Mouse (Mus musculus): ENCODE results near the gene Phf20. TPM values are rescaled to one million over a fixed set of nuclear protein-coding genes. Genes with fewer than 3 reads are reported as not detected.

Phf20 gene
- polyA plus RNA-seq, 1 experiment, result 56.9 TPM

DNA sequence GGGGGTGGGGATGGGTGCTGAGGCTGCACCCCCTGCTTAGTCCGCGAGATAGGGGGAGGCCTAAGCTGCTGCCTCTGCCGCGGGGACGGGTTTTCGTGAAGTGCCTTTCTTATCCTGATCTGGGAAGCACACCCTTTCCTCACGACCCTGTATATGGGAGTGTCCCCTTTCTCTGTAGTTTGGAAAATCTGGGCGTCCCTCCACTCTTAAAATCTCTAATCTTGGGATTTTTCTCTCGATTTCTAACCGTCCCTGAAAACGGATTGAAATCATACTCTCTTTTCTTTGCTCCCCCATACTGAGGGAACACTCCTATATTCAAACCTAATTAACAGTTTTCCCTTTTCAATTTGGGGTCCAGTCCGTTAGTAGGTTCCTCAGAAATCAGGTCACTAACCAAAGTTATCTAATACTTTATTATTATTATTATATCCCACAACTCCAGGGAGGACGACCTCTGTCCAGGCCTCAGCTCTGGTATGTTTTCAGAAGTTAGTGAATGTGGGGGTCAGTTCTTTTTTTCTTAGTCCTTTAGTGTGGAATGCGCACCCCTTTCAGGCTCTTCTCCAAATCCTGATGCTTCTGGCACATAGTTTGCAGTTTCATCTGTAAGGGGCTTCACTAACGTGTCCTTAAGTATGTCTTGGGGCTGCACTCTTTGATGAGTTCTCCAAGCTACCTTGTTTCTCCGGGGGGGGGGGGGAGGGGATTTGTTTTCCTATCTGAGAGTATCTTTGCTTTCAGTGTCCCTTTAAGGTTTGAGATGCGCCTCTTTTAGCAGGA lies 1.1 kb downstream of the Phf20 start:
- no peak for TF ChIP-seq GATA1 (IDR thresholded peaks at IDR 0.05; ENCODE audit: borderline replicate concordance, low read length)
- no peak for TF ChIP-seq FLI1 (IDR thresholded peaks at IDR 0.05; ENCODE audit: low read length)
- Histone ChIP-seq H3K27me3 (replicated peaks) (no peaks in the 10 kb centered on the region), H3K36me3 (replicated peaks; ENCODE audit: low read length) (peaks cover 22% of the 10 kb centered on the region), H3K9me3 (no peaks in the 10 kb centered on the region), H3K4me3 (replicated peaks) (peak overlapping the region; percentile 98), H3K4me1 (peaks cover 47% of the 10 kb centered on the region)

DNA sequence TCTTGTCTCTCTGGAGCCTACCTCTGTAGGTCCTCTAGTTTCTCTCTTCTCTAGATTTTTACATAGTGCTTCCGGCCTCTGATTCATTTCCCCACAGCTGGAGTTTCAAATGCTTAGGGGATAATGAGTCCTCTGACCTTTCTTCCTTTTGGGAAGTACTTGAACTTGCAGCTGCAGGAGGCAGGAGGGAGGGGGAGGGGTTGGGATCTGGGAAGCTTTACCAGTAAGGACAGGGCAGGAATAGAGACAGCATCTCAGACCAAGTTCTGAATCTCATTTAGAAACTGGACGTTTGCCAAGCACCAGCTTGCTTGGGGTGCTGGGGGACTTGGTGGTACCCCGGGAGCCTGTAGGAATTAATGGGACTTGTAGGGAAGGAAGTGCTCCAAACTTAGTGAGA lies 3.7 kb downstream of the Phf20 start:
- H3K27me3 ChIP-seq (replicated peaks), result no peaks in the 10 kb centered on the region
- TF ChIP-seq FLI1 (IDR thresholded peaks at IDR 0.05; ENCODE audit: low read length) (no peak), GATA1 (IDR thresholded peaks at IDR 0.05; ENCODE audit: borderline replicate concordance, low read length) (no peak)
- H3K36me3 ChIP-seq (replicated peaks; ENCODE audit: low read length), result peaks cover 37% of the 10 kb centered on the region
- no peaks in the 10 kb centered on the region for H3K9me3 ChIP-seq
- peaks cover 54% of the 10 kb centered on the region for H3K4me1 ChIP-seq
- H3K4me3 ChIP-seq (replicated peaks), result no peak overlapping the region

DNA sequence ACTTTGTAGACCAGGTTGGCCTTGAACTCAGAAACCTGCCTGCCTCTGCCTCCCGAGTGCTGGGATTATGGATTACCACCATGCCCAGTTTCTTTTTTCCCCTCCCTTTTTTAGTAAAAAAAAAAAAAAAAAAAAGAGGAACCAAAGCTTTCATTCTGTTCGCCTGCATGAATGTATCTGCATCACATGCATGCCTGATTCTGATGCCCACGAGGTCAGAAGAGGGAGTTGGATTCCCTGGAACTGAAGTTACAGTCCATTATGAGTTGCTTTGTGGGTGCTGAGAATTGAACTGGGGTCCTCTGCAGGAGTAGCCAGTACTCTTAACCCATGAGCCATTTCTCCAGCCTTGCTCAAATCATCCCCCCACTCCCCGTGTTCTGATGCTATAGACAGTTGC lies 5.2 kb downstream of the Phf20 start:
- H3K4me3 ChIP-seq (replicated peaks), result no peak overlapping the region
- H3K9me3 ChIP-seq, result no peaks in the 10 kb centered on the region
- H3K4me1 ChIP-seq, result peaks cover 46% of the 10 kb centered on the region
- no peaks in the 10 kb centered on the region for H3K27me3 ChIP-seq (replicated peaks)
- H3K36me3 ChIP-seq (replicated peaks; ENCODE audit: low read length), result peaks cover 43% of the 10 kb centered on the region
- TF ChIP-seq FLI1 (IDR thresholded peaks at IDR 0.05; ENCODE audit: low read length), result no peak
- TF ChIP-seq GATA1 (IDR thresholded peaks at IDR 0.05; ENCODE audit: borderline replicate concordance, low read length), result no peak

DNA sequence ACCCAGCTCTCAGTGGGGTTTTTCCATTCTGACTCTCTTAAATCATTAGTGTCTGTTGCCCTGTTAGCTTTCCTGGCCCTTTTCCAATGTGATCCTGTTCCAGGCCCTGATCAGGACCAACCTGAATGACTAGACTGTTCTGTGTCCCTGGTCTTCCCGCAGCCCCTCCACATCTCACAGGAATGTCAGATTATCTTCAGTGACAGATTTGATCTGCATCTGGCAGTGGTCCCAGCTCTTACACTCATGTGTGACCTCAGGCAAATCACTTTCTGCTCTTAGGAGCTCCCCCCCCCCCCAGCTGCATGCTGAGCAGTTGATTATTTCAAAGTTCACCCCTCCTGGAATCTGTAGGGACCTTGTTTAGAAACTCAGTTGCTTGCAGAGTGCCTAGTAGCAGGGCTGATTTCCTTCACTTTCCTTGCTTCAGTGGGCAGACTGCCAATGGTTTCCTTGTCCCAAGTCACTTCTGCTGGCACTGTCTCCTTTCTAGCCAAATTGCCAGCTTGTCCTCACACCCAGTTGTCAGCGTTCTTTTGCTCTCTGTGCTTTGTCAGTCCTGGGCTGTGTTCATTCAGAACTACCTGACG lies 6.7 kb downstream of the Phf20 start:
- Histone ChIP-seq H3K4me1 (peaks cover 52% of the 10 kb centered on the region), H3K27me3 (replicated peaks) (no peaks in the 10 kb centered on the region), H3K36me3 (replicated peaks; ENCODE audit: low read length) (peaks cover 54% of the 10 kb centered on the region), H3K9me3 (no peaks in the 10 kb centered on the region), H3K4me3 (replicated peaks) (no peak overlapping the region)
- TF ChIP-seq FLI1 (IDR thresholded peaks at IDR 0.05; ENCODE audit: low read length) (no peak), GATA1 (IDR thresholded peaks at IDR 0.05; ENCODE audit: borderline replicate concordance, low read length) (no peak)

DNA sequence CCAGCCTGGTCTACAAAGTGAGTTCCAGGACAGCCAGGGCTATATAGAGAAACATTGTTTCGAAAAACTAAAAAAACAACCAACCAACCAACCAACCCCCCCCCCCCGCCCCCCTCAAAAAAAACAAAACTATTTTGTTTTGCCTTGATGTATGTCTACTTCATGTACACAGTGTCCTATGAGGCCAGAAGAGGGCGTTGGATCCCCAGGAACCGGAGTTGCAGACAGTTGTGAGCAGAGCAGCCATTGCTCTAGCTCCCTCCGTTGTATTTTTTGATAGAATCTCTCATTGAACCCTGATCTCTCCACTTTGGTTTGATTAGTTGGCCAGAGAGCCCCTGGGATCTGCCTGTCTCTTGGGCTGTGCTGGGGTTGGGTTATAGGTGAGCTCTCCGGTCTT lies 7.7 kb downstream of the Phf20 start:
- Histone ChIP-seq H3K4me1 (peaks cover 54% of the 10 kb centered on the region), H3K36me3 (replicated peaks; ENCODE audit: low read length) (peaks cover 51% of the 10 kb centered on the region), H3K9me3 (no peaks in the 10 kb centered on the region), H3K4me3 (replicated peaks) (no peak overlapping the region), H3K27me3 (replicated peaks) (no peaks in the 10 kb centered on the region)
- TF ChIP-seq GATA1 (IDR thresholded peaks at IDR 0.05; ENCODE audit: borderline replicate concordance, low read length), result no peak
- TF ChIP-seq FLI1 (IDR thresholded peaks at IDR 0.05; ENCODE audit: low read length), result no peak

DNA sequence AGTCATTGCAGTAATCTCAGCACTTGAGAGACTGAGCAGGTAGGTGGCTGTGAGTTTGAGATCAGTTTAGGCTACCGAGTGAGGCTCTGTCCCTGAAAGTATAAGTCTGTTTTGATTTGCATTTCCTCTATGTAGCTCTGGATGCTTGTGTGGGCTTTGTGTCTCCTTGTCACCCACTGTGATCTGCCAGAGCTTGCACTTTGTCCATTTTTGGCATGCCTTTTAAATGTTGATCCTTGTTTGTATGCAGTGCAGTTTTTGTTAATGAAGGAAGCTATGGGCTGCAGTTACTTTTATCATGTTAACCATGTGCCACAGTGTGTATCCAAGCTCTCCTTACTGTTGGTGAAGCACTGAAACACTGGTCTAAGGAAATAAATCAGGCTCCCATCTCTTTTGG lies 21.5 kb downstream of the Phf20 start:
- Histone ChIP-seq H3K4me1 (peaks cover 17% of the 10 kb centered on the region), H3K36me3 (replicated peaks; ENCODE audit: low read length) (peaks cover 35% of the 10 kb centered on the region), H3K4me3 (replicated peaks) (no peak overlapping the region), H3K9me3 (no peaks in the 10 kb centered on the region), H3K27me3 (replicated peaks) (no peaks in the 10 kb centered on the region)
- TF ChIP-seq GATA1 (IDR thresholded peaks at IDR 0.05; ENCODE audit: borderline replicate concordance, low read length), result no peak
- no peak for TF ChIP-seq FLI1 (IDR thresholded peaks at IDR 0.05; ENCODE audit: low read length)

DNA sequence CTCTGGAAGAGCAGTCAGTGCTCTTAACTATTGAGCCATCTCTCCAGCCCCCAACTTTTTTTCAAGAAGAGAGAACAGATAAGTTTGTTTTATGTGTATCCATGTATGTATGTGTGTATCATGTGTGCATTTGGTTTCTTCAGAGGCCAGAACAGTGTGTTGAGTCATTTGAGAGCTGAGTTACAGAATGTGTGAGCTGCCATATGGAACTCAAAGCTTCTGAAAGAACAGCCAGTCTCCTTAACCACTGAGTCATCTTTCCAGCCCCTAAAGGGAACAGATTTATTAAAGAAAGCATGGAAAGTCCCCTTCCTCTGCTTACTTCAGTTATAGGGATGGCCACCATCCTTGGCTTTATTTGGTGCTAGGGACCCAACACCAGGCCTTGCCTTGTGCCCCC lies 25.8 kb downstream of the Phf20 start:
- H3K9me3 ChIP-seq, result no peaks in the 10 kb centered on the region
- no peak overlapping the region for H3K4me3 ChIP-seq (replicated peaks)
- H3K4me1 ChIP-seq, result peaks cover 41% of the 10 kb centered on the region
- peaks cover 61% of the 10 kb centered on the region for H3K36me3 ChIP-seq (replicated peaks; ENCODE audit: low read length)
- TF ChIP-seq GATA1 (IDR thresholded peaks at IDR 0.05; ENCODE audit: borderline replicate concordance, low read length) (no peak), FLI1 (IDR thresholded peaks at IDR 0.05; ENCODE audit: low read length) (no peak)
- no peaks in the 10 kb centered on the region for H3K27me3 ChIP-seq (replicated peaks)

DNA sequence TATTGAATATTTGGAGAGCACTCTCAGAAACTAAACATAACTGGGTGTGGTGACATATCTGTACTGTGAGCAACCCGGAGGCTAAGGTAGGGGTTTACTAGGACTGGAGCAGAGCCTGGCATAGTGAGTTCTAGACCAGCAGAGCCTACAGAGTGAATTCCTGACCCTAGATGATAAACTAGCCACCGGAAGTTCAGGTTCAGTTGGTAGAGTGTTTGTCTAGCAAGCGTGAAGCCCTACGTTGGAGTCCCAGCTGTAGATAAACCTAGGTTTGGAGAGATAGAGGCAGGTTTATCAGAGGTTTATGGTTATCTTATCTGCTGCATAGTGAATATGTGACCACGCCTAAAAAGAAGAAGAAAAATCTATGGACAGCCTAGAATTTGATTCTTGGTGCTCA lies 27.8 kb downstream of the Phf20 start:
- Histone ChIP-seq H3K27me3 (replicated peaks) (no peaks in the 10 kb centered on the region), H3K36me3 (replicated peaks; ENCODE audit: low read length) (peaks cover 68% of the 10 kb centered on the region), H3K4me3 (replicated peaks) (no peak overlapping the region), H3K9me3 (no peaks in the 10 kb centered on the region), H3K4me1 (peaks cover 36% of the 10 kb centered on the region)
- TF ChIP-seq FLI1 (IDR thresholded peaks at IDR 0.05; ENCODE audit: low read length) (no peak), GATA1 (IDR thresholded peaks at IDR 0.05; ENCODE audit: borderline replicate concordance, low read length) (no peak)

DNA sequence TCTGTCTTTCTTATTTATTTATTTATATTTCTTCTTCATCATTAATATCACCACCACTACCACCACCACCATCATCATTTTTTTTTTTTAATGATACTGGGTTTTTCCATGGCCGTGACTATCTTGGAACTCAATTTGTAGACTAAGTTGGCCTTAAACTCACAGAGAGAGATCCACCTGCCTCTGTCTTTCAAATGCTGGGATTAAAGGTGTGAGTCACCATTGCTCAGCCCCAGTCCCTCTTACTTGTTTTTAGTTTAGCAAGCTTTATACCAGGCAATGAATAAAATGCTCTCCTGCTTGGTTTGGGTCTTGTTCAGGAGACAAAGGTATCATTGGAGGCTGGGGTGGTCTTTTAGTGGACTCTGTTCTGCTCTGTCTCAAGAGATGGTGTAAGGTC lies 31.4 kb downstream of the Phf20 start:
- H3K4me3 ChIP-seq (replicated peaks), result no peak overlapping the region
- H3K36me3 ChIP-seq (replicated peaks; ENCODE audit: low read length), result peaks cover 79% of the 10 kb centered on the region
- H3K4me1 ChIP-seq, result peaks cover 56% of the 10 kb centered on the region
- no peaks in the 10 kb centered on the region for H3K9me3 ChIP-seq
- TF ChIP-seq FLI1 (IDR thresholded peaks at IDR 0.05; ENCODE audit: low read length) (no peak), GATA1 (IDR thresholded peaks at IDR 0.05; ENCODE audit: borderline replicate concordance, low read length) (no peak)
- H3K27me3 ChIP-seq (replicated peaks), result no peaks in the 10 kb centered on the region

DNA sequence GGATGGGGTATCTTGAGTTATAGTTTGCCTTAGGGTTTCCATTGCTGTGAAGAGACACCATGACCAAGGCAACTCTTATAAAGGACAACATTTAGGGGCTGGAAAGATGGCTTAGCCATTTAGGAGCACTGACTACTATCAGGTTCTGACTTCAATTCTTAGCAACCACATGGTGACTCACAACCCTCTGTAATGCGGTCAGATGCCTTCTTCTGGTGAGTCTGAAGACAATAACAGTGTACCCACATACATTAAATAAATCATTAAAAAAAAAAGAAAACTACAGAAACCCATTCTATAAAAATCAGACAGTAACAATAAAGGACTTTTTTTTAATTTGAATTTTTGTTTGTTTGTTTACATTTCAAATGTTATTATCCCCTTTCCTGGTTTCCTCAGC lies 32.9 kb downstream of the Phf20 start:
- Histone ChIP-seq H3K4me1 (peaks cover 59% of the 10 kb centered on the region), H3K36me3 (replicated peaks; ENCODE audit: low read length) (peaks cover 65% of the 10 kb centered on the region), H3K9me3 (no peaks in the 10 kb centered on the region), H3K27me3 (replicated peaks) (no peaks in the 10 kb centered on the region), H3K4me3 (replicated peaks) (no peak overlapping the region)
- TF ChIP-seq GATA1 (IDR thresholded peaks at IDR 0.05; ENCODE audit: borderline replicate concordance, low read length) (no peak), FLI1 (IDR thresholded peaks at IDR 0.05; ENCODE audit: low read length) (no peak)
